Mouse (Mus musculus): ENCODE results near the gene Calhm2. TPM values are rescaled to one million over a fixed set of nuclear protein-coding genes. Genes with fewer than 3 reads are reported as not detected.
A peak's percentile ranks its signal among the peaks of the same experiment; 100 is the strongest.
"Not testable (repeated sequence)": the region's sequence is repeated elsewhere in the genome, so short reads cannot be mapped to it uniquely, and the experiment has no call there.

Gene Calhm2
- total RNA-seq, 1 experiment from 2014 or later = 46.8 TPM

DNA sequence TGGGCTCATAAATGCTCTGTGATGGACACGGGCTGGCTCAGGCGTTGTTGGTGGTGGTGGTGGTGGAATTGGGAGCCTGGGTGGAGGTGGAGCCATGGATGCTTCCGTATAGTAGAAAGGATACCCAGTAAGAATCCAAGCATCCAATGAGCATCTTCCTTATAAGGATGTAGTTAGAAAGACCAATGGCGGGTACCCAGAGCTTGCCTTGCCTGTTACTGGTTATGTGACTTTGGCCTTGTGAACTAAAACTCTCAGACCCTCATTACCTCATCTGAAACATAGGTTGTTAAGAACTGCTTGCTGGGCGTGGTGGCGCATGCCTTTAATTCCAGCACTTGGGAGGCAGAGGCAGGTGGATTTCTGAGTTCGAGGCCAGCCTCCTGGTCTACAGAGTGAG lies 15.7 kb upstream of the Calhm2 start:
- no peak for ATAC-seq (ENCODE audit: extremely low read depth, insufficient number of reproducible peaks, low FRiP score, poor library complexity, severe bottlenecking)

DNA sequence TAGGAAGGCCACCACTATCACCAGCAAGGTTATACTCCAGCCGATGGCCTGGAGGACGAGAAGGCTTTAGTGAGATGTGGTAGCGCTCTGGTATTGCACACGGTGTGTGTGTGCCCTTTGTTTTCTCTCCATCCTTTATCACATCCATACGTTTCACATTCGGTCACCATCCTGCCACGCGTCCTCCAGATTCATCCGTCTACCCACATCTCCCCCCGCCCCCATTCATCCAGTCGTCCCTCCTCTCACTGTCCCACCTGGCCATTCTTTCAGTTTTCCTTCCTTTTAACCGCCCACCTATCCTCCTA lies 13.9 kb upstream of the Calhm2 start:
- no peak for ATAC-seq (ENCODE audit: extremely low read depth, insufficient number of reproducible peaks, low FRiP score, poor library complexity, severe bottlenecking)

DNA sequence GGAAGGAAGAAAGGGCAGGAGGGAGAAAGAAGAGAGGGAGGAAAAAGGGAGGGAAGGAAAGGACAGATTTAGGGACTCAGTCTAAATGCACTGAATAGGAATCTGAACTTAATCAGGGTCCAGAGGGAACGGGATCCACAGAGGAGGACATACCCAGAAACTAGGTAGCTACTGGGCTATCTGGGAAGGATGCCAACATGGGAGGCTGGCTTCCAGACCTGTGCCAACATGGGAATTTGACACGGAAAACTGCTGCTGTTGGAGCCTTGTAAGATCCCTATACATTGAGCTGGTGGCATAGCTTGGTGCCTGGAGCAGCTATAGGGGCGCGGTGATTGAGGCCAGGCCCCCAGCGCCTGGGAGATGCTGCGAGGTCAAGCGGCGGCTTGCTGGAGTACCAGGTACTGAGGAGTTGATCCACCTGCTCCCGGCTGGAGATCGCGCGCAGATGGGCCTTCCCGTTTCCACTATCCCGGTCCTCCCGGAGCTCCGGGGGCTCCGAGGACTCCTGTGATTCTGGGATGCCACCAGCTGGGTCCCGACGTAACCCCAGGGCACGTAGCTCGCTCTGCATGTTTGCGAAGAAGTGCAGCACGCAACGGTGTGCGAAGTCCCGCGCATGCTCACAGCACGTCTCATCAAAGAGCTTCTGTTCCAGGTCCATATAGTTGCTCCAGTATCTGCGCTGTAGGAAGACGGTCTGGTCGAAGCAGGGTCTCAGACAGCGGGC lies 13.4 kb upstream of the Calhm2 start:
- no peak for ATAC-seq (ENCODE audit: extremely low read depth, insufficient number of reproducible peaks, low FRiP score, poor library complexity, severe bottlenecking)

DNA sequence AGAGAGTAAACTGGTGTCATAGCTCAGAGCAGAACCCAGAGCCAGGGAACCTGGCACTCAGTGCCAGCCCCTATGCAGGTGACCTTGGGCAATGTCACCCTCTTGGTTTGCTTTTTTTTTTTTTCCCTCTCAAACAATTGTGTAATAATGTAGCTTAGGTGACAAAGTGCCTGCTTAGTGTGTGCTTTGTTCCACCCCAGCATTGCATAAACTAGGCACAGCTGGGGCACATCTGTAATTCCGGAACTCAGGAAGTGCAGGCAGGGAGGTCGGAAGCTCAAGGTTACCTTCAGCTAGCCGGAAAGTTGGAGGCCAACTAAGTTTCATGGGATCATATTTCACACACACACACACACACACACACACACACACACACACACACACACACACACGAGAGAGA lies 11.8 kb upstream of the Calhm2 start:
- ATAC-seq (ENCODE audit: extremely low read depth, insufficient number of reproducible peaks, low FRiP score, poor library complexity, severe bottlenecking) = no peak

DNA sequence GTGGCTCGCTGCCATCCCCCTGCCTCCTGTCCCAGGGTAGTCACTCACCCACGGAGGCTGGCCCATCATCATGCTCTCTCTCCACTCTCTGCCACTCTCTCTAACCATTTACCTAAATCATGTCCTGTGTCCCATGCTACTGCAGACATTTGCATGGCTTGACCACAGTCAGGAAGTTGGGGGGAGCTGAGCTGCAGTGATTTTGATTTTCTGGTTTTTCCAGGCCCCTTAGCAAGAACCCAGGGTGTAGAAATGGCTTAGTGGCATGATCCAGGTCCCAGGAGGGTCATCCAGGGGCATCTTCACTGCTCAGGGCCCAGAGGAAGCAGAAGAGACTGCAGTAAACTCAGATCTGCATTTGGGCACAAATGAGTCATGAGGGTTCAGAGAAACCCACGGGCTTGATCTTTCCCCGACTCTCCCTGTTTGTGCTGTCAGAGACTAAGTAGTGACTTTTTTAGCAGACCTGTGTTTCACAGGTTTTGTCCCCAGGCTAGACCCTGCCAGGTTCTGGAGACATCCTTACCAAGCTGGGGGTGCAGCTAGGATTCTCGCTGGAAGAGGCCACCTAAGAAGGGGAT lies 10.3 kb upstream of the Calhm2 start:
- ATAC-seq (ENCODE audit: extremely low read depth, insufficient number of reproducible peaks, low FRiP score, poor library complexity, severe bottlenecking) = peak; percentile 45; the same call in 1 of the 2 replicates

DNA sequence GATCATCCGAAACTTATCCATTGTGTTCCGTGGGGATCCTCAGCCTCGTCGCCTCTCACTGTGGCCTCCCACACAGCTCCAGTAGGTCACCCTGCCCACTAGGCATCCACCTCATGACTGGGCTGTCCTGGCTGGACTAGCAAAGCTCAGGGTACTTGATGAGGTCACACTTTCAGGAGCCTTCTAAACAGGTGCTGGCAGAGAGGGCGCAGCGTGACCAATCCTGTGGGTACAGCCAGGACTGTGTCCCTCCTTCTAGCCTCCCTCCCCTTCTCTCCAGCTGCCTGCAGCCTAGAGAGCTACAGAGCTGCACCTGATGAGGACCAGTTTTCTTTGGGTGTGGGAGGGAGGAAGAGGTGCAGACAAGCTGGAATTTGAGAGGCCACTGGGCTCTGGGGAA lies 6.1 kb upstream of the Calhm2 start, which contains the start of gene Calhm1:
Gene Calhm1 (minus strand): TSS at position 101 of the 400 bp plus-strand sequence.
- ATAC-seq (ENCODE audit: extremely low read depth, insufficient number of reproducible peaks, low FRiP score, poor library complexity, severe bottlenecking) = no peak

DNA sequence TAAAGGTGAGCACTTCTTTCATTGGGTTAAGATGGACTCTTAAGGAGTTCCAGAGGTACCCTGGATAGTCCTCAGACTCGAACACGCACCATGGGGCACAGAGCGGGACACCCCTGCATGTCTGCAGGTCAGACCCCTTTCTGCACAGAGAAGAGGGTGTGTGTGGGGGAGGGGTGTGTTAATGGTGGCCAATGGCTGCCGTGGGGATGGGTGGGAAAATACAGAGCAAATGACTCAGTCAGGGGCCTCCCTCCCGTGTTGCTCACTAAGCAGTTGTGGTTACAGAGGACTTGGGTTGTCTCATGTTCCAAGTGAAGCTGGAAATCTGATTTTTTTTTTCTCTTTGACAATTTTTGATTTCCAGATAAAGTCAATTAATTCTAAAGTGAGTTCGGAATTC lies 4.3 kb upstream of the Calhm2 start:
- no peak for ATAC-seq (ENCODE audit: extremely low read depth, insufficient number of reproducible peaks, low FRiP score, poor library complexity, severe bottlenecking)

DNA sequence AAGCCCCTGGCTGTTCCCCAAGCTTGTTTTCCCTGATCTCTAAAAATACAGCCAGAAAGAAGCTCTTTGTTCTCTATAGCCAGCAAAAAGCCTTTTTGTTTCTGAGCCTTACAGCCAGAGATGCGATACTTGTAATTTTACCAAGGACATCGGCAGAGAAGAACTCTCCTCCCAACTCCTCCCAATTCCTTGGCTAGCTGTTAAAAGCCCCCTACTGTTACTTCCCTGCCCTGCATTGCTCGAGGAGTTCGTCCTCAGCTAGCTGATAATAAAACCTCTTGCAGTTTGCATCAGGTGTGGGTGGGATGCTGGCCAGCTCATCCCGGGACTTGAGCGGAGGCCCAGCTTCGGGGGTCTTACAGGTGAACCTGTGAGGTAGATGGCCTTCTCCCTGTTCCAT lies 1.5 kb upstream of the Calhm2 start:
- not testable (repeated sequence) for ATAC-seq (ENCODE audit: extremely low read depth, insufficient number of reproducible peaks, low FRiP score, poor library complexity, severe bottlenecking)

DNA sequence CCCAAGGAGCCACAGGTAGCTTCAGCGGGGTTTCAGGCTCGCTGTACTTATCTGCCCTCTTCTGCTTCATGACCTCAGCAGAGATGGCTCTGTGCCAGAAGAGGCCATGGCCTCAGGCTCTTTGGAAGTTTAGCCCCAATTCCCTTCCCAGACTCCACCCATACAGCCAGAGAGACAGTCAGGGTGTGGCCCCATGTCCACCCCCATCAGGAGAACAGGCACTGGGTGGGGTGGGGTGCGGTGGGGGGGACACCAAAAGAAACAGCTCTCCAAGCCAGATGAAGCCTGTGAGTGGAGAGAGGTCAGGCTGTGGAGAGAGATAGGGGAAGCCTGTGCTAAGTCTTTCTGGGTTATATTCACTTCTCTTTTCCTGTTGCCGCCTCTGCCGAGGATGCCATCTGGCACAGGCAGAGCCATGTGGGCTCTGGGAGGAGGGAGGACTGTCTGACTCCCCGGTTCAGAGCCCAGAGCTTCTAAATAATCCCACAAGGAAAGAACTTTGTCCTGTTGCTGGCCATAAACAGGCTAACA lies 978 bp downstream of the Calhm2 start:
- no peak for ATAC-seq (ENCODE audit: extremely low read depth, insufficient number of reproducible peaks, low FRiP score, poor library complexity, severe bottlenecking)

DNA sequence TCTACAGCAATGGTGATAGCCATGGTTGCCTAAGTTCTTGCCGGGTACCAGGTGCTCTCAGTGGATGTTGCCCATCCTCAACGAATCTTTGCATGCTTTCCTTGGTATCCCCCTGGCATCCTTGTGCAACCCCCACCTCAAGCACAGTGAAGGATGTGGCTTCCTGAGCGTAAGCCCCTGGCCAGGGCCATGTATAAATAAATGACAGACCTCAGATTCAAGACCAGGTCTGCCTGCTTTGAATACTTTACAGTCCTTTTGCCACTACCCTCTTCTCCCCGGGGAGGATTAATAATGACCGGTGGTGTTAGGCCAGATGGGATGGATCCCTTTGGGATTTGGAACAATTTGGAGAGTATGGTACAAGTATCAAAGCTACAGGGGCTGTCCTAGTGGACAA lies 1.9 kb downstream of the Calhm2 start:
- no peak for ATAC-seq (ENCODE audit: extremely low read depth, insufficient number of reproducible peaks, low FRiP score, poor library complexity, severe bottlenecking)

DNA sequence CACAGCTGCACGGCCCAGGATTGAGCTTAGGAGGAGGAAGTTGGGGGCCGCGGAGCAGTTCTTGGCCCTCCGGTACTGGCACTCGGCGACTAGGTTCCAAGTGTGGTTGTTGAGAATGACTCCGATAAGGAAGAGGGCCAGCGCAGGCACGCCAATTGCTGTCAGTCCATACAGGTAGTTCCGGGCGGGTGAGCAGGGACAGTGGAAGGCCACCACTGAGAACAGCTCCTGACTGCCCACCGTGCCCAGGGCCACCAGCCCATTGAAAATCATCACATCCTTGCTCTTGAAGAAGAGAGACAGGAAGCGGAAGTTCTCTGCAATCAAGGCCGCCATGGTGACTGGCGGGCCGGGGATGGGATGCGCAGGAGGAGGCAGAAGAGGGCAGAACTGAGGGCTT lies 2.5 kb downstream of the Calhm2 start:
- ATAC-seq (ENCODE audit: extremely low read depth, insufficient number of reproducible peaks, low FRiP score, poor library complexity, severe bottlenecking) = no peak

DNA sequence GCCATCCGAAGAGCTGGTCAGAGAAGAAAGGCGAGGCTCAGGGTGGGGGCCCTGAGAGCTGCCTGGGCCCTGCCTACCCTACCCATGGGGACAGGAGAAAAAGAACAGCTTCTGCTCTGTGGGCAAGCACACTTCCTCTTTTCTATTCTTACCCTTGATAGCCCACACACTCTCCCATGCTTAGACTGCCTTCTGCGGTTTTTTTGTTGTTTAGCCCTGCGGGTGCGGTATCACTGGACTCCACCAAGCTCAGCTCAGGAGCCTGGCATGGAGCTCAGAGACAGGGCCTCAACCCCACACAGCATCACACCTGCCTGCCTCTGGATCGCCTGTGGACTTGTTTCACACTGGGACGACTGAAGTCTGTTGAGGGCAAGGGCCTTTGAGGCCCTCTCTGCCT lies 4.9 kb downstream of the Calhm2 start:
- peak; percentile 78 for ATAC-seq (ENCODE audit: extremely low read depth, insufficient number of reproducible peaks, low FRiP score, poor library complexity, severe bottlenecking)

DNA sequence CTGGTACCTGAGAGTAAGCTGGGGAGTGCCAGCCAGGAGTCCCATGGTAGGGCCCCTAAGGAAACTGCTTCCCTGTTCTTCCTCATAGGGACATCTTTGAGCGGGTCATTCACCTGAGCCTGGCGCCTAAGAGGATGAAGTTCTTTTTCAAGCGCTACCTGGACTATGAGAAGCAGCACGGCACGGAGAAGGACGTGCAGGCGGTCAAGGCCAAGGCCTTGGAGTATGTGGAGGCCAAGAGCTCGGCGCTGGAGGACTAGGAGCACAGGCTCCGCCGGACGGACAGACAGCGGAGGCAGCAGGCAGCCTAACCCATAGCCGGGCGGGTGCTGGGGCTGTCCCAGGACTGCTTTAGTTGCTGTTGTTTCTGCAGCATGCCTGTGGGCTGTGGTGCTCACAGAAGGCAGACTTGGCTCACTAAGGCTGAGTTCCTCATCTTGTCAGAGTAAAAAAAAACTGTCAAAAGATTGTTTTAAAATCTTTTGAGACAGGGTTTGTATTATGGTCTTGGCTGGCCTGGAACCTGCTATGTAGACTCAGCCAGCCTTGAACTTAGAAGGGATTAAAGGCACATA lies 7.5 kb downstream of the Calhm2 start:
- ATAC-seq (ENCODE audit: extremely low read depth, insufficient number of reproducible peaks, low FRiP score, poor library complexity, severe bottlenecking) = no peak

DNA sequence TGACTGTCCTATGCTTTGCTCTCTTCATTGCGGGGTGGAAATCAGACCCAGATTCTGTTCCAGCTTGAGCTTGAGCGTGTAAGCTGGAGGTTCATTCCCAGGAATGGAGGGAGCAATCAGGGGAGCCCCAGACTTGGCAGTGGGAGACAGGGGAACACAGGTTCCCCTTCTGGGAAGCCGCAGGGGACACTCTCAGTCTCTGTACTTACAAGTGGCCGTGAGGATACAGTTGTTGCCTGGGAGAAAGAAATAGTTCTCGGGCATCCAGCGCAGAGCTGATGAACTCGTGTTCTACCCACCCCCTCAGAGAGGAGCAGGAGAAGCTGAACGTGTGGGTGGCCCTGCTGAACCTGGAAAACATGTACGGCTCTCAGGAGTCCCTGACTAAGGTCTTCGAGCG lies 9.3 kb downstream of the Calhm2 start:
- ATAC-seq (ENCODE audit: extremely low read depth, insufficient number of reproducible peaks, low FRiP score, poor library complexity, severe bottlenecking) = no peak

DNA sequence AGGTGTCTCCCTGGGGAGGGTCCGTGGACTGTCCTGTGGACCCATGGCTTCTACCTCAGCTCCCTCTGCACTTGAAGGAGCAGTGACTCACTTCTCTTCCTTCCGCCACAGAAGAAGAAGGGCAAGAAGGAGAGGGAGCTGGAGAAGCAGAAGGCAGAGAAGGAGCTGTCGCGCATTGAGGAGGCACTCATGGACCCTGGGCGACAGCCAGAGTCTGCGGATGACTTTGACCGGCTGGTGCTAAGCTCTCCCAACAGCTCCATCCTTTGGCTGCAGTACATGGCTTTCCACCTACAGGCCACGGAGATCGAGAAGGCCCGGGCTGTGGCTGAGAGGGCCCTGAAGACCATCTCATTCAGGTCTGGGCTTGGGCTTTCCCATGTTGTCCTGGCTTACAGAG lies 9.9 kb downstream of the Calhm2 start:
- ATAC-seq (ENCODE audit: extremely low read depth, insufficient number of reproducible peaks, low FRiP score, poor library complexity, severe bottlenecking) = no peak

DNA sequence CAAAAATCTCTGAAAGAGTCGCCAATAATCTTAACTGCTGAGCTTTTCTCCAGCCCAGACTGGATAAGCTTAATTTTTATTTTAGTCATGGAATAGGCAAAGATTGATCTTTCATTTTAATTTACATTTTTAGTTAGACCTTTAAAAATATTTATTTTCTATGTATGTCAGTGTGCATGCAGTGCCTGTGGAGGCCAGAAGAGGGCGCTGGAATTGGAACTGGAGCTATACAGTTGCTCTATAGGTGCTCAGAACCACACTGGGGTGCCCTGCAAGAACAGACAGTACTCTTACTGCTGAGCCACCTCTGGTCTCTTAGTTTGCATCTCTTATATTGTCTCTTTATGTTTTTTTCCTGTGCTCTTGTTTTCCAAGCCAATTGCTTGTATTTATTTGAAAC lies 15.3 kb downstream of the Calhm2 start:
- ATAC-seq (ENCODE audit: extremely low read depth, insufficient number of reproducible peaks, low FRiP score, poor library complexity, severe bottlenecking) = peak; percentile 51; the same call in 1 of the 2 replicates

DNA sequence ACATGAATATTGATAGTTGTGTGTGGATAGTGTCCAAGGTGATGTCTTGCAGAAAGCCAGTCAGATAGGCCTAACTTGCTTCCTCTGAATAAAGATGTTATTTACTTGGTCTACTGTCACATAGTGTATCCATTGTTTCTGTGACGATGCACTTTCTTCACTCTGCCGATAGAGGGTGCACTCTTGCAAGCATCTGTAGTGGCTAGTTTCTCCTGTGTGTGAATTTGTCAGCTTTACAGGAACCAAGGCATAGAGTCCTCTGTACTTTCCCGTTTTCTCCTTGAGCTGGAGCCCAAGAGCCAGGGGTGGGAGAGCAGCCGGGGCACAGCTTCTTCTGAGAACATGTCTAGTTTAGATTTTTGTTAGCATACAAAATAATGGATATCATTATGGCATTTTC lies 17.0 kb downstream of the Calhm2 start:
- ATAC-seq (ENCODE audit: extremely low read depth, insufficient number of reproducible peaks, low FRiP score, poor library complexity, severe bottlenecking) = peak; percentile 65

DNA sequence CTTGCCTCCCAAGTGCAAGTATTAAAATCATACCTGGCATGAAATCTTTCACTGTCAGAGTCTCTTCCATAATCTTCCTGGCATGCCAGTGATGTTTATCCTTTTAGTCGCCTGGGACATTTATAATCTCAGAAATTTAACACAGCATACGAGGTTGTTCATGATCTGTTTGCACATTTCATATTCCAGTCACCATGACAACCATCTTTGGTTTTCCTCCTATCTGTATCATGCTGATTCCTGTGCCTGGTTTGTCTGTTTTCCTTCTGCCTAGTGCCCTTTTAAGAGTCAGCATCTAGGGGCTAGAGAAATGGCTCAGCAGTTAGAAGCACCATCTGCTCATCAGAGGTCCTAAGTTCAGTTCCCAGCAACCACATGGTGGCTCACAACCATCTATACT lies 19.5 kb downstream of the Calhm2 start:
- no peak for ATAC-seq (ENCODE audit: extremely low read depth, insufficient number of reproducible peaks, low FRiP score, poor library complexity, severe bottlenecking)

DNA sequence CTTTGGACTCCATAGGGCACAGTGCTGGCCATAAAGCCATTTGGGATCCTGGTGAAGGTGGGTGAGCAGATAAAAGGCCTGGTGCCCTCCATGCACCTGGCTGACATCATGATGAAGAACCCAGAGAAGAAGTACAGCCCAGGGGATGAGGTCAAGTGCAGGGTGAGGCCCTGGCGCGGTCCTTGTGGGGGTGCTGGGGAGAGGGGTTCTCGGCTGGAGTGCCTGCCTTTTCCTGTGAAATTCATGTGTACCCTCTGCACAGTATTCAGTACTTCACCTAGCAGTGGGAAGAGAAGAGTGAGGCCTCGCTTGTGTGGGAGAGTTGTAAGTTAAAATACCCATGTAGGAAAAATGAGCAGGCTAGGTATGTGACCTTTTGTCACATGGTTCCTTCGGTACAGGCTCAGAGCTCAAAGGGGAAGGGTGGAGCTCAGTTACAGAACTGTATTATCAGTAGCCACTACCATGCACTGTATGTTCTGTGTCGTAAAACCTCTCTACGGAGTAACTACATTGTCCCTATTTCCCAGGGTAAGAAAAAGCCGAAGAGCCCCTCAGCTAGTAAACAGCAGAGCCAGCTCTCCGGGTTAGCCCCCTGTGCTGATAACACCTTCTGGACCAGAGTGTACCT lies 33.3 kb downstream of the Calhm2 start:
- ATAC-seq (ENCODE audit: extremely low read depth, insufficient number of reproducible peaks, low FRiP score, poor library complexity, severe bottlenecking) = no peak

DNA sequence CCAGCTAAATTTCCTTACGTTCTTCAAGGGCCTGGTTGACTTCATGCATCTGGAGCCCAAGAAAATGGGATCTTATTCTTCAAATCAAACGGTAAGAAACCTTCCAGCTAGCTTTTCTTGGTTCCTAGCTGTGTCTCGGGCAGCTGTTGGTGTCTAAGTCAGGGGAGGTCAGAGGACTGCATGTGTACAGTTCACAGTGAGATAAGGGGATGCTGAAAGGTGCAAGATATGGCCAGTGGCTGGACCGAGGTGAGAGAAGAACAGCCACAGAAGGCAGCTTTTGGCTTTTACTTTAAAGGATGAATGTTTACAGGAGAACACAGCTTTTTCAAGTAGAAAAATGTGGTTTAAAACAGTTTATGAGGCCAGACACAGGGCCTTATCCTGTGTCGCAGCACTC lies 37.0 kb downstream of the Calhm2 start:
- ATAC-seq (ENCODE audit: extremely low read depth, insufficient number of reproducible peaks, low FRiP score, poor library complexity, severe bottlenecking) = no peak

All from neutrophil, adult 5-6 weeks (primary cell).